Mouse (Mus musculus) limb, embryonic 13.5 days (tissue): ENCODE measurements around the gene Klk6. TPM values are rescaled to one million over a fixed set of nuclear protein-coding genes. Genes with fewer than 3 reads are reported as not detected.
A peak's percentile ranks its signal among the peaks of the same experiment; 100 is the strongest.

Experiments
- ATAC-seq: fragments of 200-750 bp; cut with Nextera tagmentation; 2 replicates; pipeline ENCODE4 v1.8.0; 2017; ENCODE audit warnings: low read depth, moderate number of reproducible peaks, moderate TSS enrichment; ENCODE audit not compliant: low FRiP score
- H3K27ac ChIP-seq: fragments of 300-500 bp; sonication (generic); 2 replicates; pipeline ENCODE4 v1.5.1; 2015; ENCODE audit warnings: inconsistent platforms, mild to moderate bottlenecking, moderate library complexity
- H3K27me3 ChIP-seq: fragments of 300-500 bp; sonication (generic); 2 replicates; pipeline ENCODE4 v1.6.1; 2015; ENCODE audit warnings: mild to moderate bottlenecking, inconsistent platforms
- H3K36me3 ChIP-seq: fragments of 300-500 bp; sonication (generic); 2 replicates; pipeline ENCODE4 v1.6.1; 2015; ENCODE audit warnings: inconsistent platforms, mild to moderate bottlenecking, moderate library complexity
- H3K4me1 ChIP-seq: fragments of 300-500 bp; sonication (generic); 2 replicates; pipeline ENCODE4 v1.6.1; 2015; ENCODE audit warnings: inconsistent platforms
- H3K4me2 ChIP-seq: fragments of 300-500 bp; sonication (generic); replicated peaks from 2 replicates; pipeline ENCODE4 v1.6.1; 2015; ENCODE audit warnings: inconsistent platforms, mild to moderate bottlenecking, moderate library complexity
- H3K4me3 ChIP-seq: fragments of 300-500 bp; sonication (generic); 2 replicates; pipeline ENCODE4 v1.5.1; 2015; ENCODE audit warnings: moderate library complexity, mild to moderate bottlenecking, inconsistent platforms
- H3K9ac ChIP-seq: fragments of 300-500 bp; sonication (generic); 2 replicates; pipeline ENCODE4 v1.6.1; 2015; ENCODE audit warnings: mild to moderate bottlenecking, inconsistent platforms
- H3K9me3 ChIP-seq: fragments of 300-500 bp; sonication (generic); 2 replicates; pipeline ENCODE4 v1.6.1; 2016; ENCODE audit warnings: inconsistent platforms
- WGBS: fragments of 180-500 bp; shearing (Covaris S2); methylation state at CpG from one replicate; pipeline ENCODE4 v1.1.7; 2015; 5-methylcytosine and 5-hydroxymethylcytosine counted together
- polyA plus RNA-seq: library from polyadenylated mRNA; unstranded; fragments of >200 nt; fragmentation: Nextera tagmentation; extraction: Ambion mirVana; gene quantifications from 2 replicates; pipeline ENCODE4 v1.2.1, GENCODE M21; 2015

Klk6 gene
- polyA plus RNA-seq, 1 experiment from 2014 or later, result not detected

- Histone ChIP-seq H3K9ac (no peak overlapping the region), H3K4me3 (no peak overlapping the region), H3K27ac (no peak overlapping the region), H3K4me1 (peaks cover 11% of the 10 kb centered on the region), H3K27me3 (peaks cover 3% of the 10 kb centered on the region; the same call in 1 of the 2 replicates), H3K36me3 (no peaks in the 10 kb centered on the region), H3K9me3 (no peaks in the 10 kb centered on the region), H3K4me2 (no peak overlapping the region)
- peak; percentile 80 for ATAC-seq
- WGBS, result 33% methylated on average over 6 of the region's 6 CpGs
Observed at GRCm38 (mm10) chr7:43874868-43875375, 50.6 kb downstream of the Klk6 start.

- 73% methylated on average over 4 of the region's 4 CpGs for WGBS
- Histone ChIP-seq H3K4me1 (peaks cover 22% of the 10 kb centered on the region), H3K4me3 (no peak overlapping the region), H3K27me3 (peaks cover 9% of the 10 kb centered on the region), H3K9ac (no peak overlapping the region), H3K4me2 (no peak overlapping the region), H3K36me3 (no peaks in the 10 kb centered on the region), H3K9me3 (no peaks in the 10 kb centered on the region), H3K27ac (no peak overlapping the region)
- ATAC-seq, result no peak
Observed at GRCm38 (mm10) chr7:43876444-43876843, 52.1 kb downstream of the Klk6 start.

- H3K9ac ChIP-seq, result no peak overlapping the region
- H3K36me3 ChIP-seq, result no peaks in the 10 kb centered on the region
- no peak overlapping the region for H3K27ac ChIP-seq
- H3K27me3 ChIP-seq, result peaks cover 20% of the 10 kb centered on the region
- H3K4me3 ChIP-seq, result no peak overlapping the region
- no peak for ATAC-seq
- H3K9me3 ChIP-seq, result no peaks in the 10 kb centered on the region
- H3K4me1 ChIP-seq, result peaks cover 22% of the 10 kb centered on the region
- H3K4me2 ChIP-seq, result no peak overlapping the region
- WGBS, result 50% methylated on average over 1 of the region's 1 CpGs
Observed at GRCm38 (mm10) chr7:43878281-43878680, 54.0 kb downstream of the Klk6 start.

- peaks cover 20% of the 10 kb centered on the region for H3K27me3 ChIP-seq
- ATAC-seq, result no peak
- H3K4me2 ChIP-seq, result no peak within 1 kb of the TSS
- no peaks in the 10 kb centered on the region for H3K36me3 ChIP-seq
- no peaks in the 10 kb centered on the region for H3K9me3 ChIP-seq
- H3K9ac ChIP-seq, result 0 out of 2 replicates have a peak within 1 kb of the TSS, but pooled peaks have one; percentile 10
- peaks cover 12% of the 10 kb centered on the region for H3K4me1 ChIP-seq
- WGBS, result 15% methylated on average over 3 of the region's 3 CpGs
- no peak within 1 kb of the TSS for H3K27ac ChIP-seq
- H3K4me3 ChIP-seq, result no peak within 1 kb of the TSS
Observed at GRCm38 (mm10) chr7:43880912-43881311, 56.6 kb downstream of the Klk6 start, which contains the start of gene Klk4. TSS of gene Klk4 (plus strand) at chr7:43881160.

Other genes with a start within 250 kb of the Klk6 start
- 14.4 and 15.4 TPM in 2 replicates for gene Zfp719, start 244.9 kb upstream of the Klk6 start, polyA plus RNA-seq
- 0.27 and 0.33 TPM in 2 replicates for gene Zfp819, start 217.3 kb upstream of the Klk6 start, polyA plus RNA-seq
- not detected in 2 replicates for gene Ceacam18, start 189.8 kb upstream of the Klk6 start, polyA plus RNA-seq
- 0.62 and 0.70 TPM in 2 replicates for gene Siglece, start 164.3 kb upstream of the Klk6 start, polyA plus RNA-seq
- 15.0 and 15.2 TPM in 2 replicates for gene Ctu1, start 152.5 kb upstream of the Klk6 start, polyA plus RNA-seq
- gene Klk14, start 134.1 kb upstream of the Klk6 start, polyA plus RNA-seq, result not detected in 2 replicates
- 0.37 and 0.79 TPM in 2 replicates for gene Klk13, start 111.9 kb upstream of the Klk6 start, polyA plus RNA-seq
- gene Klk12, start 55.6 kb upstream of the Klk6 start, polyA plus RNA-seq, result not detected in 2 replicates
- gene Klk11, start 49.9 kb upstream of the Klk6 start, polyA plus RNA-seq, result 0.27 and 0.70 TPM in 2 replicates
- 2.0 and 2.1 TPM in 2 replicates for gene Klk10, start 43.5 kb upstream of the Klk6 start, polyA plus RNA-seq
- 0.38 and 0.55 TPM in 2 replicates for gene Klk9, start 32.6 kb upstream of the Klk6 start, polyA plus RNA-seq
- gene Klk8, start 26.9 kb upstream of the Klk6 start, polyA plus RNA-seq, result 16.8 and 19.0 TPM in 2 replicates
- not detected in 2 replicates for gene Klk7, start 13.2 kb upstream of the Klk6 start, polyA plus RNA-seq
- gene Klk5, start 17.5 kb downstream of the Klk6 start, polyA plus RNA-seq, result 0.26 and 0.27 TPM in 2 replicates
- 0.20 and 0.27 TPM in 2 replicates for gene Klk4, start 56.7 kb downstream of the Klk6 start, polyA plus RNA-seq
- gene Klk15, start 109.2 kb downstream of the Klk6 start, polyA plus RNA-seq, result not detected in 2 replicates
- not detected in 2 replicates for gene Klk1b8, start 126.2 kb downstream of the Klk6 start, polyA plus RNA-seq
- gene Klk1b1, start 142.3 kb downstream of the Klk6 start, polyA plus RNA-seq, result not detected in 2 replicates
- gene Klk1b9, start 151.6 kb downstream of the Klk6 start, polyA plus RNA-seq, result not detected in 2 replicates
- not detected in 2 replicates for gene Klk1b11, start 171.4 kb downstream of the Klk6 start, polyA plus RNA-seq
- gene Klk1b26, start 187.7 kb downstream of the Klk6 start, polyA plus RNA-seq, result not detected in 2 replicates
- gene Klk1b27, start 227.8 kb downstream of the Klk6 start, polyA plus RNA-seq, result not detected in 2 replicates